Mouse (Mus musculus): ENCODE results near the gene Atg4a.

- no peak for TF ChIP-seq CTCF (IDR thresholded peaks at IDR 0.05; ENCODE audit: low read depth, low read length)
- no peak for TF ChIP-seq POLR2A (IDR thresholded peaks at IDR 0.05; ENCODE audit: borderline replicate concordance, low read depth, low read length)
These were observed 24.6 kb upstream of the Atg4a start for GRCm38 (mm10) chrX:140932066-140932465.
